Mouse (Mus musculus) C3H10T1/2 (cell line): Measurements from ENCODE around the gene Gm8138. TPM values are rescaled to one million over a fixed set of nuclear protein-coding genes. Genes with fewer than 3 reads are reported as not detected.

Experiments
- polyA plus RNA-seq, 2 experiments: library from polyadenylated mRNA; unstranded; fragments of >200 nt; fragmentation: generic; extraction: Trizol; gene quantifications; one replicate each; pipeline ENCODE4 v1.2.1; 2012; ENCODE audit warnings: missing spikeins in 2 of 2

The Gm8138 gene
- polyA plus RNA-seq = not detected

DNA sequence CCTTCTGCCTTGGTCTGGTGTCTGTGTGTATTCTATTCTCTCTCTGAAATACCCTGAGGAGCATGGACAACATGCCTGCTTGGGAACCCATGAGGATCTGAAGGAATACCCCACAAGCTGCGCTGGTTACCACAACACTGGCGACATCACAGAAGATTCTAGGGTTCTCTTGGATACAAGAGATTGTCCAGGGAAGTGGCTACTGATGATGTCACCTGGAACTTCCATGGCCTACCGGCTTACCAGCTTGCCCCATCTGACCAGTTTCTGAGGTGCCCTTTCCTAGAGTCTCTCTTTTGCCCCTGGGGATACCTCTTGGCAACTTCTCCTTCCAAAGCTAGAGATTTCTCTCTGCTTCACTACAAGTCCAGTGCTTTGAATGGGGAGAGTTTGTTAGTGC lies at the start of gene Gm8138:
TSS of gene Gm8138 (minus strand) at position 101 of the 400 bp plus-strand sequence.

Other genes with a start within 250 kb of the Gm8138 start
- gene Gm7233, start 236.5 kb downstream of the Gm8138 start, polyA plus RNA-seq = not detected
- not detected for gene Gm8122, start 181.0 kb downstream of the Gm8138 start, polyA plus RNA-seq
- under 1 TPM in 1 of 2 experiments, not detected in 1; 0.05 TPM for gene Gm8126, start 157.7 kb downstream of the Gm8138 start, polyA plus RNA-seq
- under 1 TPM; 0.25 to 0.80 TPM for gene Gm9732, start 141.3 kb downstream of the Gm8138 start, polyA plus RNA-seq
- gene Gm8127, start 122.5 kb downstream of the Gm8138 start, polyA plus RNA-seq = not detected
- gene 1700001F09Rik, start 68.5 kb downstream of the Gm8138 start, polyA plus RNA-seq = under 1 TPM in 1 of 2 experiments, not detected in 1; 0.07 TPM
- not detected for gene Gm5799, start 127.2 kb upstream of the Gm8138 start, polyA plus RNA-seq
- not detected for gene Gm17654, start 162.8 kb upstream of the Gm8138 start, polyA plus RNA-seq
- gene Gm10375, start 191.7 kb upstream of the Gm8138 start, polyA plus RNA-seq = not detected